Mouse (Mus musculus) G1E (cell line): Measurements from ENCODE around the gene 4930558K02Rik.

Source experiments
- CTCF ChIP-seq: IDR thresholded peaks from 2 replicates; pipeline ENCODE4 v1.5.1; 2012; ENCODE audit warnings: low read depth, low read length, inconsistent platforms, mixed read lengths
- POLR2AphosphoS5 ChIP-seq: IDR thresholded peaks from 2 replicates; pipeline ENCODE4 v1.6.1; 2012; ENCODE audit warnings: low read depth, low read length, inconsistent platforms; ENCODE audit not compliant: insufficient replicate concordance

GRCm38 (mm10) chr1:161925281-161925805 lies 54.1 kb downstream of the 4930558K02Rik start:
- no peak for TF ChIP-seq CTCF
- TF ChIP-seq POLR2AphosphoS5 = no peak
